Mouse (Mus musculus) cortical plate, adult 2 months (tissue): ENCODE results near the gene Vps52.

Experiments used
- CTCF ChIP-seq: fragments of 200-500 bp; IDR thresholded peaks from 2 replicates; pipeline ENCODE4 v1.5.1; 2011; ENCODE audit warnings: mild to moderate bottlenecking, control low read depth, low read length; ENCODE audit not compliant: insufficient read depth; ENCODE audit errors: extremely low read depth
- POLR2A ChIP-seq: fragments of 200-500 bp; IDR thresholded peaks from 2 replicates; pipeline ENCODE4 v1.6.1; 2011; ENCODE audit warnings: mild to moderate bottlenecking, low read length, control low read depth; ENCODE audit not compliant: insufficient read depth; ENCODE audit errors: extremely low read depth

DNA sequence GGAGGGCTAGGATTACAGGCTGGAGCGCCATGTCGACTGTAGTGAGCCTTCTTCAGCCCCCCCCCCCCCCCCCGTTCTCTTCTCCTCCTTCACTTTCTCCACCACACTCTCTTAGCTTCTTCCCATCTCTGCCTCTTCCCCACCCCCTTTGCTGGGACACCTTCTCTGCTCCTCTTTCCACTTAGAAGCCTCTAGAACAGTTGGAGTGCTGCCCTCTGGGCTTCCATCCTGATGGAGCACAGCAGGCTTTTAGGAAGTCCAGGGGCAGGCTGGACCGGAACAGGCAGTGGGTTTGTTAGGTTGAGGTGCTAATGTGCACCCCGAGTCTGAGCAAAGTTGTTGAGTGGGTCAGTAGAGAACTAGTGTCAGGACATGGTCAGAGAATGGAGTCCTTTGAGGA, 54.5 kb downstream of the Vps52 start:
- no peak for TF ChIP-seq CTCF
- TF ChIP-seq POLR2A, result no peak
